Mouse (Mus musculus) thymus, adult 2 months (tissue): Measurements from ENCODE around the gene Stard5.

Experiments
- CTCF ChIP-seq: fragments of 200-500 bp; IDR thresholded peaks from 2 replicates; pipeline ENCODE4 v1.5.1; 2012; ENCODE audit warnings: mild to moderate bottlenecking, control low read depth, low read length, moderate library complexity, borderline replicate concordance; ENCODE audit not compliant: control insufficient read depth, poor library complexity, insufficient read depth; ENCODE audit errors: extremely low read depth
- POLR2A ChIP-seq: fragments of 200-500 bp; IDR thresholded peaks from 2 replicates; pipeline ENCODE4 v1.6.1; 2012; ENCODE audit warnings: mild to moderate bottlenecking, low read length, control low read depth, moderate library complexity; ENCODE audit not compliant: control insufficient read depth, poor library complexity, insufficient read depth; ENCODE audit errors: extremely low read depth

DNA sequence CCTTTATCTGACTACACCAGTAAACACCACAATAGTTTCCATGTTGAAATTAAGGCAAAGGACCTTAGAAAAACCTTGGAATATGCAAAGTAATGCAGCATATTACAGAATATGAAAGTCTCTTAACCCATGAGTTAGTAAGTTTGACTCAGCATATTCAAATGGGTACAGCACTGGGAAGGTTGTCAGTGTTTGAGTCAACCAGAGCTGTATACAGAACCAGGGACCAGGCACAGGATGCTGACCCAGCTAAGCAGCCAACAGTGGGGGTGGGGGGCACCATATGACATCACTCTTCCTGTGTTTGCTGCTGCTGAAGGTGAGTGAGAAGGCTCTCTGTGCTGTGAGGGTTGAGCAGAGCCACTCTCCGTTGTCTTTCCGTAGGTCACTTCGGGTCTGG is 34.7 kb upstream of the Stard5 start:
- TF ChIP-seq CTCF (no peak), POLR2A (no peak)
